Mouse (Mus musculus): ENCODE data around the gene Celsr2. TPM values are rescaled to one million over a fixed set of nuclear protein-coding genes. Genes with fewer than 3 reads are reported as not detected.

The Celsr2 gene
- polyA plus RNA-seq, 1 experiment from 2014 or later: 56.7 TPM

DNA sequence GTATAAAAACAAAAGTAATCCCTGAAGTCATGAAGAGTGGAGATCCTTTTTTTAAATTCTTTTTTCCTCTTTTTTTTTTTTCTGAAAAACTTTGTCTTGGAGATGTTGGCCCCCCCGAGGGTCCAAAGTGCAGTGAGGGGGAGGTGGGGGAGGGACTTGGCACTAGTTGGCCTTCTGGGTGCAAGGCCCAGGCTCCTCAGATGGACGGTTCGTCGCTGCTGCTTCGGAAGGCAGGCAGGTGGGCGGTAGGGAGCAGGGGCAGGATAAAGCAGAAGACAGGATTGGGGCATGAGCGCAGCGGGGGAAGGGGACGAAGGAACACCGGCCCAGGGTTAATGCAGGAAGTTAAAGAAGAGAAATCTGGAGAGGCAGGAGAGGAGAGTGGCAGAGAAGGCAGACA is 23.1 kb downstream of the Celsr2 start:
- no peak overlapping the region for H3K4me2 ChIP-seq (ENCODE audit: low read depth, low read length)
- peaks cover 47% of the 10 kb centered on the region for H3K36me3 ChIP-seq (ENCODE audit: control insufficient read depth, insufficient read depth, low read length)
- no peak overlapping the region for H3K4me3 ChIP-seq (ENCODE audit: low read depth, low read length)
- no peak for ATAC-seq (ENCODE audit: low read depth)
- H3K9ac ChIP-seq (replicated peaks; ENCODE audit: low read depth, low read length): no peak overlapping the region
- no peaks in the 10 kb centered on the region for H3K9me3 ChIP-seq (ENCODE audit: control insufficient read depth, low read length)
- H3K27ac ChIP-seq (ENCODE audit: low read depth, low read length): no peak overlapping the region
- WGBS: 20% methylated on average over 10 of the region's 10 CpGs
- H3K4me1 ChIP-seq (ENCODE audit: control insufficient read depth, insufficient read depth, low read length): no peaks in the 10 kb centered on the region
- no peaks in the 10 kb centered on the region for H3K27me3 ChIP-seq (ENCODE audit: control insufficient read depth, insufficient read depth, low read length)

GRCm38 (mm10) chr3:108389111-108389545 is 26.2 kb downstream of the Celsr2 start:
- Histone ChIP-seq H3K9me3 (ENCODE audit: control insufficient read depth, low read length) (no peaks in the 10 kb centered on the region), H3K27me3 (ENCODE audit: control insufficient read depth, insufficient read depth, low read length) (no peaks in the 10 kb centered on the region), H3K9ac (replicated peaks; ENCODE audit: low read depth, low read length) (no peak overlapping the region), H3K4me1 (ENCODE audit: control insufficient read depth, insufficient read depth, low read length) (no peaks in the 10 kb centered on the region), H3K27ac (ENCODE audit: low read depth, low read length) (no peak overlapping the region; the same call in 1 of the 2 replicates), H3K4me3 (ENCODE audit: low read depth, low read length) (no peak overlapping the region), H3K4me2 (ENCODE audit: low read depth, low read length) (no peak overlapping the region), H3K36me3 (ENCODE audit: control insufficient read depth, insufficient read depth, low read length) (peaks cover 17% of the 10 kb centered on the region)
- ATAC-seq (ENCODE audit: low read depth): peak; percentile 71
- WGBS: 2% methylated on average over 5 of the region's 5 CpGs

GRCm38 (mm10) chr3:108386186-108386585 is 29.2 kb downstream of the Celsr2 start:
- 92% methylated on average over 10 of the region's 10 CpGs for WGBS
- no peaks in the 10 kb centered on the region for H3K4me1 ChIP-seq (ENCODE audit: control insufficient read depth, insufficient read depth, low read length)
- H3K27me3 ChIP-seq (ENCODE audit: control insufficient read depth, insufficient read depth, low read length): no peaks in the 10 kb centered on the region
- H3K9ac ChIP-seq (replicated peaks; ENCODE audit: low read depth, low read length): no peak overlapping the region
- H3K36me3 ChIP-seq (ENCODE audit: control insufficient read depth, insufficient read depth, low read length): no peaks in the 10 kb centered on the region
- H3K4me3 ChIP-seq (ENCODE audit: low read depth, low read length): no peak overlapping the region
- no peak for ATAC-seq (ENCODE audit: low read depth)
- H3K9me3 ChIP-seq (ENCODE audit: control insufficient read depth, low read length): no peaks in the 10 kb centered on the region
- H3K27ac ChIP-seq (ENCODE audit: low read depth, low read length): no peak overlapping the region
- H3K4me2 ChIP-seq (ENCODE audit: low read depth, low read length): no peak overlapping the region

DNA sequence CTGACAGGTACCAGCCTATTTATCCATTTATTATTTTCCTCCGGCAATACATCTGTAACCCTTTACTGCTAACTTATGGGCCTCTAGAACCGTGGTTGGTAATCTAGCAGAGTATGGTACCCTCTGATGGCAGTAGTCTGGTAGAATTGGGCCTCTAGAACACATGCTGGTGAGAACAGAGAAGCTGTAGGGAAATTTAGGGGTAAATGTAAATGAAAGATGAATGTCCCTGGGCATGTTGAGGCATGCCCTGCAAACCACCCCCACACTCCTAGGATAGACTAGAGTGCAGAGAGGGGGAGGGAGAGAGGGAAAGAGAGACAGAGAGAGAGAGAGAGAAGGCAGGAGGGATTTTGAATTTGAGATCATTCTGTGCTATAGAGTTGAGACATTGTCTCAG is 30.9 kb downstream of the Celsr2 start:
- Histone ChIP-seq H3K4me1 (ENCODE audit: control insufficient read depth, insufficient read depth, low read length) (no peaks in the 10 kb centered on the region), H3K9ac (replicated peaks; ENCODE audit: low read depth, low read length) (no peak overlapping the region)

DNA sequence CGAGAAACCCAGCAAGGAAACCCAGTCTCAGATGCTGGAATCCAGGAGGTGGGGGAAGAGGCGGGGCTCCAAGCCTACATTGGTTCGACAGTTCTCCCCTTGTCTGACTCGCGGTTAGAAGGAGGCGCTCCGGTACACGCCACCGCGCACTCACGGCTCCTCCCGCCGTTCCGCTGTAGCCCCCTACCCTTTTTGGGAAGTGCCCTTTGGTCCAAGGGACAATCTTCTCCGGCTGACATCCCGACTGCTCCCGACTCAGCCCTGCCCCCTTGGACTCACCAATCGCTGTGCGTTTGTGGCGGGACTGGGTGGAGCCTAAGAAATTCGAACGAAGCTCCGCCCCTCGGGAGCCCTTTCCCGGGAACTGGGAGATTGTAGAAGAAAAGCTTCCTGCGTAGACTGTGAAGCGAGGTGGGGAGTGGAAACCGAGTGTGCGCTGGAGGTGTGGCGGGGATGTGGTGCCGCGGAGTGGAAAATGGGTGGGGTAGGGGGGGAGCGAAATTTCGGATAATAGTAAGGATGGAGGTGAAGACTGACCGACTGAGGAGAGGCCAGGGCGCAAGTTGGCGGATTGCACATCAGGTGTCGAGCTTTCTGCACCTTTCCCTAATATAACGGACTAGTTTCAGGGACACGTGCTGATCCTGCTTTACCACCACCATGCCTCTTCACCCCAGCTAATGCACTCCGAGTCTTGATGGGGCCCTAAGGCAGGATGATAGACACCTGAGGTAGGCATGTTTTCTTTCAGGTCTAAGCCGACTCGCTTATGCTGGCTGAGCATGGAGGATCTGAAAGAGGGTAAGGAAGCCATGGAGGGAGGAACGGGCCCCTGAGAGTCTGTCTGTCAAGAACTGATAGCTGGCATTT is 31.6 kb downstream of the Celsr2 start, which contains the start of gene Psrc1:
TSS of gene Psrc1 (plus strand) at position 355 of the 870 bp plus-strand sequence.
- H3K27me3 ChIP-seq (ENCODE audit: control insufficient read depth, insufficient read depth, low read length): no peaks in the 10 kb centered on the region
- no peaks in the 10 kb centered on the region for H3K36me3 ChIP-seq (ENCODE audit: control insufficient read depth, insufficient read depth, low read length)
- peak within 1 kb of the TSS; percentile 48 for H3K4me2 ChIP-seq (ENCODE audit: low read depth, low read length)
- peak; percentile 93 for ATAC-seq (ENCODE audit: low read depth)
- whole genome bisulfite sequencing: 1% methylated on average over 44 of the region's 44 CpGs
- H3K9ac ChIP-seq (replicated peaks; ENCODE audit: low read depth, low read length): peak within 1 kb of the TSS; percentile 34
- H3K27ac ChIP-seq (ENCODE audit: low read depth, low read length): no peak within 1 kb of the TSS
- peak within 1 kb of the TSS; percentile 51 for H3K4me3 ChIP-seq (ENCODE audit: low read depth, low read length)
- no peaks in the 10 kb centered on the region for H3K9me3 ChIP-seq (ENCODE audit: control insufficient read depth, low read length)
- no peaks in the 10 kb centered on the region for H3K4me1 ChIP-seq (ENCODE audit: control insufficient read depth, insufficient read depth, low read length)

More for the DNA sequence above, 30.9 kb downstream of the Celsr2 start:
- Histone ChIP-seq H3K27me3 (ENCODE audit: control insufficient read depth, insufficient read depth, low read length) (no peaks in the 10 kb centered on the region), H3K9me3 (ENCODE audit: control insufficient read depth, low read length) (no peaks in the 10 kb centered on the region), H3K36me3 (ENCODE audit: control insufficient read depth, insufficient read depth, low read length) (no peaks in the 10 kb centered on the region), H3K27ac (ENCODE audit: low read depth, low read length) (no peak overlapping the region), H3K4me2 (ENCODE audit: low read depth, low read length) (peak overlapping the region; percentile 48), H3K4me3 (ENCODE audit: low read depth, low read length) (peak overlapping the region; percentile 51; the same call in 1 of the 2 replicates)
- WGBS: 49% methylated on average over 2 of the region's 2 CpGs
- ATAC-seq (ENCODE audit: low read depth): no peak

DNA sequence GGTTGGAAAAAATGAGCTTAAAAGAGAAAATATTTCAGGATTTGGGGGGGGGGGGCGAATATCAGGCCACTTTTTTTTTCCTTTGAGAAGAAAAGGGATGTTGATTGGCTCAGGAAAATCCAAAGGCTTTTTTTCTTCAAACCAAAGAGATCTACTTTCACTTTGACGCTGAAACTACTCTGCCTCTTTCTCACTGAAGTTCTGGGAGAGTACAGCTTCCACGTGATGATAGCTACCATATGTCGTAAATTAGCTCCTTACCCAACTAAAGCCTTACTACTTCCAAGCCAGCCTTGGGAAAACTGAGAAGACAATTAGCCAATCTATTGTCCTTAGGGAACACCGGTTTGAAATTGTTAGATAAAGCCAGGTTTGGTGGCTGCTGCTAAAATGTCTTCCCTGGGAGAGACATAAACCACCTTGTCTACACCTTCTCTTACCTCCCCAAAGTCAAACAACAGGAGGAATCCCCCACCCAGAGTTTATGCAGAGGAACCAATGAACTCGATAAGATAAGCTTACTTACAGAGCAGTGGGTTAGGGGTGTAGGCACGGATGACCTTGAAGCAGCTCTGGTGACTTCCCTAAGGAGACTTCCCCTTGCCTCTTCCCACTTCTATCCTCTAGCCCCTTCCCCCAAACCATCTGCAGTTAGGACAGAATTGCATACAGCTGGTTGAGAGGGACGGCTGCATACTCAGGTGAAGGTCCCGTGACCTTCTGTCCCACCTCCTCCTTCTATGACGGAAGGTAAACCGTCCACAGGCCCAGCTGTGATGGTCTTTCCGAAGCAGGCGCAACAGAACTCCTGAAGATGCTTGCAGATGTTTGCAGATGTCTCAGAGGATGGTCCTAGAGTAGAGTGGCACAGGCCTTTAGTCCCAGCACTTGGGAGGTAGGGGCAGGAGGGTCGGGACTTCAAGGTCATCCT is 33.1 kb downstream of the Celsr2 start:
- no peaks in the 10 kb centered on the region for H3K9me3 ChIP-seq (ENCODE audit: control insufficient read depth, low read length)
- no peak overlapping the region for H3K4me2 ChIP-seq (ENCODE audit: low read depth, low read length)
- ATAC-seq (ENCODE audit: low read depth): no peak
- H3K4me1 ChIP-seq (ENCODE audit: control insufficient read depth, insufficient read depth, low read length): no peaks in the 10 kb centered on the region
- 73% methylated on average over 14 of the region's 14 CpGs for WGBS
- H3K4me3 ChIP-seq (ENCODE audit: low read depth, low read length): no peak overlapping the region
- no peaks in the 10 kb centered on the region for H3K36me3 ChIP-seq (ENCODE audit: control insufficient read depth, insufficient read depth, low read length)
- H3K27me3 ChIP-seq (ENCODE audit: control insufficient read depth, insufficient read depth, low read length): no peaks in the 10 kb centered on the region
- H3K27ac ChIP-seq (ENCODE audit: low read depth, low read length): no peak overlapping the region
- no peak overlapping the region for H3K9ac ChIP-seq (replicated peaks; ENCODE audit: low read depth, low read length)

DNA sequence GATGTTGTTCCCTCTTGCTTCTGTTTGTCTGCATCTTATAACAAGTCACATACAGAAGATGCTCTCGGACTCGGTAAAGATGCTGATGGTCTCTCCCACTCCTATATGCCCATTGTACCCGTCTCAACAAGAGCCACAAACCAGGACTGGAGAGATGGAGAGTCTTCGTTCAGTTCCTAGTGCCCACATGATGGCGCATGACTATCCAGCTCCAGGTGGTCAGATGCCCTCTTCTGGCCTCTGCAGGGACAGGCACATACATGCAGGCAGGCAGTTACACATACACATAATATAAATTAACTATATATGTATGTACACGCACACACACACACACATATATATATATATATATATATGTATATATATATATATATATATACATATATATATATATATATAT is 34.7 kb downstream of the Celsr2 start:
- Histone ChIP-seq H3K4me2 (ENCODE audit: low read depth, low read length) (no peak overlapping the region), H3K27me3 (ENCODE audit: control insufficient read depth, insufficient read depth, low read length) (no peaks in the 10 kb centered on the region), H3K9me3 (ENCODE audit: control insufficient read depth, low read length) (no peaks in the 10 kb centered on the region), H3K36me3 (ENCODE audit: control insufficient read depth, insufficient read depth, low read length) (no peaks in the 10 kb centered on the region), H3K4me3 (ENCODE audit: low read depth, low read length) (no peak overlapping the region), H3K4me1 (ENCODE audit: control insufficient read depth, insufficient read depth, low read length) (no peaks in the 10 kb centered on the region), H3K27ac (ENCODE audit: low read depth, low read length) (no peak overlapping the region), H3K9ac (replicated peaks; ENCODE audit: low read depth, low read length) (no peak overlapping the region)
- no peak for ATAC-seq (ENCODE audit: low read depth)
- WGBS: 74% methylated on average over 6 of the region's 6 CpGs

DNA sequence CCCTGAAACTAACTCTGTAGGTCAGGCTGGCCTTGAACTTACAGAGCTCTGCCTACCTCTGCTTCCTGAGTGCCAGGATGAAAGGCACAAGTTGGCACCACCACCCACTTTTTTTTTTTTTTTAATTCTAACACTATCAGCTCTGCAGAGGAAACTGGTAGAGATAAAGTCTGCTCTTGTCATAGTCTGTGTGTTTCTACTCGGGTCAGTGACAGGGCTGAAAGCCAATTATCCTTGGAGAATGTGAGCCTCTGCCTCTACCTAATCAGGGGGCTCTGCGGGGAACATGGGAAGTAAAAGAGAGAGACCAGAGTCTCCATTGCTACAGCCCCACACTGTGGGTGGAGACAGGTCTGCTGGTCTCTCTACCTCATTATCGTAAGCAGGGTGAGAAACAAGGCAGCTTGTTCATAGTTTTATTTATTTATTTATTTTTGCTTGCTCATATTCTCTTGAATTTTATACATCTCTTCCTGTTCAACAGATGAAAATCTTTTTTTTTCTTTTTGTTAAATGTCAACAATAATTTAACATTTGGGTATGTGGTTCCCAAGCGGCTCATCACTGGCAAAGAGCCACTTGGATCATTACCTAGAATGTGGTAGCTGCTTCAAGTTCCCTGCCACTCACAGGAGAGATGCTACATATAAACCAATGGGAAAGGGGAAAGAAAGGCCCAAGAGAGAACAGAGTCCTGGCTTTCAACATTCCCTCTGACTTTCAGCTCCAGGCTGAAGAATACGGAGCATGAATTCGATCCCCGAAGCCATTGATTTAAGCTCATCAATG is 36.3 kb downstream of the Celsr2 start:
- H3K9me3 ChIP-seq (ENCODE audit: control insufficient read depth, low read length): no peaks in the 10 kb centered on the region
- no peak overlapping the region for H3K27ac ChIP-seq (ENCODE audit: low read depth, low read length)
- no peak overlapping the region for H3K9ac ChIP-seq (replicated peaks; ENCODE audit: low read depth, low read length)
- H3K4me3 ChIP-seq (ENCODE audit: low read depth, low read length): no peak overlapping the region
- no peaks in the 10 kb centered on the region for H3K27me3 ChIP-seq (ENCODE audit: control insufficient read depth, insufficient read depth, low read length)
- no peaks in the 10 kb centered on the region for H3K4me1 ChIP-seq (ENCODE audit: control insufficient read depth, insufficient read depth, low read length)
- H3K4me2 ChIP-seq (ENCODE audit: low read depth, low read length): no peak overlapping the region
- ATAC-seq (ENCODE audit: low read depth): no peak
- 64% methylated on average over 7 of the region's 7 CpGs for WGBS
- no peaks in the 10 kb centered on the region for H3K36me3 ChIP-seq (ENCODE audit: control insufficient read depth, insufficient read depth, low read length)
